Mouse (Mus musculus): Measurements from ENCODE around the gene Syn3. TPM values are rescaled to one million over a fixed set of nuclear protein-coding genes. Genes with fewer than 3 reads are reported as not detected.
"Not testable (repeated sequence)": the region's sequence is repeated elsewhere in the genome, so short reads cannot be mapped to it uniquely, and the experiment has no call there.

Gene Syn3
- total RNA-seq, 2 experiments from 2014 or later = 0.23 to 0.43 TPM

DNA sequence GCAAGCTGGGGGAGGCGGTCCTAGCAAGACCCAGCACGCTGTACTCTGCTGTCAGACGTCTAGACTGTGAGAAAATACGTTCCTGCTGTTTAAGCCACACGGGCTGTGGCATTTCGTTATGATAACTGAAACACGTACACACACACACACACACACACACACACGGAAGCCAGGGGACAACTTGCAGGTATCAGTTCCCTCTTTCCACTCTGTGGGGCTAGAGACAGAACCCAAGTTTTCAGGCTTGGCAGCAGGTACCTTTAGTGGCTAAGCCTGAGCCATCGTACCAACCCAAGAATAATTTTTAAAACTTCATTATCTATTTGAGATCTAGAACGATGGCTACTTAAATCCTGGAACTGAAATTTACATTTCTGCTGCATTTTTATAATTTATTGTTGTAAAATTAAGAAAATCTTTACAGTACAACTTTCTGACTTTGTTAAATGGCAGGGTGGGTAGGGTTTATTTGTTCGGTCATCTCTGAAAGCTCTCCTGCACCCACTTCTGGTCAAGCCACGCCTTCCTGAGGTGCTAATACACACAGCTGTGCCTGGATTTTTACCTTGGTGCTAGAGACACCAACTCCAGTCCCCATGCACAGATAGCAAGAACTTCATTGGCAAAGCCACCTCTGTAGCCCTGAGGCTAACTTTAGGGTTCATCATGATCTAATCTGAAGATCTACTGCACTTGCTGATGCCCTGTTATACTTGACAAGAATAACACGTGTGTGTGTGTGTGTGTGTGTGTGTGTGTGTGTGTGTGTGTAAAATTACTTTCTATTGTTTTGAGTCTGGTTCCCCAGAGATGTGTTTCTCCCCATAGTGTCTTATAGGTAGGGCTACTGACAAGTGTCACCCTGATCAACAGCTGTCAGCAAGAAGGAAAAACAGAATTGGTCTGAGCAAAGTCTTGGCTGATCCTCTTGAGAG, 29.8 kb downstream of the Syn3 start:
- no peak for DNase-seq

DNA sequence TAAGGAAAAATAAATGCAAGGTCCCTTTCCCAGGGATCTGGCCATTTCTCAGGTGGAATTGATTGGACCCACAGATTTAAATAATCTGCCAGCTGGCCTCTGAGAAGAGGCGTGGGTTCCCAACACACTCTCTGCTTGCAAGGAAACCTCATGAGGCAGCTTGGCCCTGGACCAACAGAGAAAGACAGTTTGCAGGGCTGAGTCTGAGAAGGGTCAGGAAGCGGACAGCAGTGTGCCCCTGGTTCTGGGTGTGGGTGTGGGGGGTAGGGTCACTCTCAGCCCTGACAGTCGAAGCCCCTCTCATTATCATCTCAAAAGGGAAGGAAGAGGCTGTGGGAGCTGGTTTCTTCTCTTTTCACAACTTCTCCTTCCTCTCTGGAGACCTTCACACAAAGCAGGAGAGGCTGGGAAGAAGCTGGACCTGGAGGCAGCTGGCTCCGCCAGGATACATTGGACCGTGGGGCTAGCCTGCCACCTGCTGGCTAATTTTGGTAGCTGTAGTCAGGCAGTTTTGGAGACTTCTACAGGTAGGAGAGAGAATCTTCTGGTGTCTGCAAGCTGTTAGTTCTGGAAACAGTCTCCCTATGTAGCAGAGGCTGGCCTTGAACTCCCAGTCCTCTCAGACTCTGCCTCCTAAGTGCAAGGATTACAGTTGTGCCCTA, 35.0 kb downstream of the Syn3 start:
- peak; percentile 66 for DNase-seq

DNA sequence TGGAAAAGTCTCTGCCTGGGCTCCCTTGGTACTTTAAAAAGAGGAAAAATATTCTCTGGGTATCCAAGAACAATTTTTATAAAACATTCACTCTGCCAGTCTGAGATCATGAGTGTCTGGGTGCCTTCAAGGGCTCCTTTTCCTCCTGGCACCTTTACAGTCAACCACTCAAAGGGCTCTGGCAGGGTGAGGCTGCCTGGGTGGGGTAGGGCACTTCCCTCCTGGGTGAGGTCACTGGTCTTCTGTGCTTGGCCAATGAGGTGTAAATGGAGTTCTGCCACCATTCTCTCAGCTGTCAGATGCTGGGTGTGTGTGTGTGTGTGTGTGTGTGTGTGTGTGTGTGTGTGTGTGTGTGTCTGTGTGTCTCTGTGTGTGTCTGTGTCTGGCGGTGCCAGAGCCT, 39.1 kb downstream of the Syn3 start:
- DNase-seq = no peak

DNA sequence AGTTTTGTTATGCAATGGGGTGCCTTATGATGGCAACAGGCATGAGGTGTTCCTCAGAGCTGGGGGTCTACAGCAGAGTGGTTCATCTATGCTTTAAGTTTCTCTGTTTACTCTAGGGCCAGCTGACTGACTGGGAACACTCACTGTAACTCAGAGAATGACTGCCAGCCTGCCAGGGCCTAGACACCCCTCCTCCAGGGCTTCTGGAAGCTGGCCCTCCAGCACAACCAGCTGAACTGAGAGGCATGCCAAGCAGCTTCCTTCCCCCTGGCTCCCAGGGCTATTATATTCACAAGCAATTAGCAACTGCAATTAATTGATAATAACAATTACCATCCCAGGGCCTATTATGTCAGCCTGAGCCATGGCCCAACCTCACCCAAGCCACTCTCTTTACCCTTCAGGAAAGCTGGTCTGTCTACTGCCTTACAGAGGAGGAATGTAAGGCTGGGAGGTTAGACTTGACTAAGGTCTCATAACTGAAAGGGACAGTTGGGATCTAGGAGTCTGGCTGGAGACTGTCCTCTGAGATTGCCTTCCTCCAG, 41.0 kb downstream of the Syn3 start:
- no peak for DNase-seq

DNA sequence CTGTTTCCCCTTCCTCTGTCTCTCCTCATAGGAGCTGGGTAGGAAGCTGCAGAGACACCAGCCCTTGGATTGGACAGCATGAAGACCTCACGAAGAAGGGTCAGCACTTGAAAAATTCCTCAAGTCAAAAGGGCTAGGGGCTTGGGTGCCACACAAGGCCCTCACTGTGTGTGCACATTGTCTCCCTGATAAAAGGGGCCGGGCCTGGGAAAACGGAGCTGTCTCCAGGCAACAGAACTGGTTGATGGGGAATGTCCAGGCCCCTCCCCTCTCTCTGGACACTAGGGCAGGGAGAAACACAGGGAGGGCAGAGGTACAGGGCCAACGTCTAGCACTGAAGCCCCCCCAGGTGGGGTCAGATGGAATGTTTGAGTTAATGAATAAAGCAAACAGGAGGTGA, 41.5 kb downstream of the Syn3 start:
- no peak for DNase-seq

DNA sequence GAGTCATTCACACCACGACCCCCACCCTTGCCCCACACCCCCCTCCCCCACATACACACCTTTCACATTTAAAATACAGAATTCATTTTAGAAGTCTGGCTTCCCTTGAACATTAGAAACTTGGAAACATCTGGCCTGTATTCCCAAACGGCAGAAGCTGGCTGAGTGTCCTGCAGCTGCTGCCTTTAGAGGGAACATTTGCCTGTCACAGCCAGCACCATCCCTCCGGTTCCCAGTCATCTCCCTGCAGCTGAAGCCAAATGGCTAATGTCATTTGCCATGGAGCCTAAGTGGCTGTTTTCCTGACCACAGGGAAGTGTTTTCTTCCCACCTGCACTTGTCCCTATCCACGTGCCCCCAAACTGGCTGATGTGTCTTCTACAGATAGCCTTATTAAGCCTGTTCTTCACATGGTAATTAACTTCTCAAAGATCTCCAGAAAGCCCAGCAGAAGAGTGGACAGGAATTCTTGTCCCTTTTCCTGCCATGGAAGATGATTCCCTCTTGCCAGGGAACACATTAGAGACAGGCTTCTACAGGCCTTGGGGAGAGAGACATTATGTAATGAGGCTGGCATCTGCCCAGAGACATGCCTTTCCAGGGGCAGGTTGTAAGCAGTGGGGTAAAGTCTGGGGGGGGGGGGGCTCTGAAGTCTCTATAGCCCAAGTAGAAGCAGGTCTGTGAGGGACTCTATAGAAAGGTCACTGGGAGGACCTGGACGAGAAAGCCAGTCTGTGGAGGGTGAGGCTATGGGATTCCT, 43.2 kb downstream of the Syn3 start:
- peak; percentile 56 for DNase-seq

DNA sequence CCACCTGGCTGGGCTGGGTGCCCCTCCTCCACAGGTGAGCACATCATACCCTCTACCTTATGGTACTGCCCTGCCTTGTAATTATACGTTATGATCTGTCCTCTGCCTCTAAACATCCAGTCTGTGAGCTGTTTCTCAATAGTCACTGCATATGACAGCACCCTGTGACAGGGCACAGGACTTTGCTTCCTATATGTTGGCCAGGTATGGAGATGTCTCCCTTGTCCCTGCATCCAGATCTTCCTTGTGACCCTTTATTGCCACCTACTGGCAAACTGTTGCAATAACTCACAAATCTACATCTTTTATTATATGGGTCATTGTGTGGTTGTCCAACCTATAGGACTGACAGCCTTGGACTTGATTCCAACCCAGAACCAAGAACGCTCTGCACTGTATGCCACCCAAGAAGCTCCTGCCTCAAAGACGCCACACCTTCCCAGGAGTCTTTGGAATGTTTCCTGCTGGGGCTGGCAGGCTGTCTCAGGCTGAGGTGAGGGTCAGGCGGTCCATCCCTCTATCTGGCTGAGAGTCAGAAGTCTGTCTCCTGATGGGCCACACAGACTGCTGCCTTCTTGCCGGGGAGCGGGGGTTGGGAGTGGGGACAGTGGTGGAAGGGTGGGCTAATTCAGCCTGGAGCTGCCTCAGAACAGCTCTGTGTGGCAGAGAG, 46.2 kb downstream of the Syn3 start:
- DNase-seq = no peak

DNA sequence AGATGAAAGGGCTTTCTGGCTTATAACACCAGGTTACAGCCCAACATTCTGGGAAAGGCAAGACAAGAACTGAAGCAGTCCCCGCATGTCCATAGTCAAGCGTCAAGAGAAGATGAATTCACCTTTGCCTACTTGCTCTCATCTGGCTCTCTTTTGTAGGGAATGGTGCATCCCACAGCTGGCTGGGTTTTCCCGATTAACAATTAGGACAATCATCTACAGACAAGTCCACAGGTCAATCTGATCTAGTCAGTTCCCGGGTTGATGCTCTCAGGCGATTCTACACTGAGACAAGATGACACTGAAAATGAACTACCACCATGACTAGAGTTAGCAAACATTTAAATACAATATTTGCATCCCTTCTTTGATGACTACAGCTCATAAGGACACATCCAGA, 47.4 kb downstream of the Syn3 start:
- no peak for DNase-seq

DNA sequence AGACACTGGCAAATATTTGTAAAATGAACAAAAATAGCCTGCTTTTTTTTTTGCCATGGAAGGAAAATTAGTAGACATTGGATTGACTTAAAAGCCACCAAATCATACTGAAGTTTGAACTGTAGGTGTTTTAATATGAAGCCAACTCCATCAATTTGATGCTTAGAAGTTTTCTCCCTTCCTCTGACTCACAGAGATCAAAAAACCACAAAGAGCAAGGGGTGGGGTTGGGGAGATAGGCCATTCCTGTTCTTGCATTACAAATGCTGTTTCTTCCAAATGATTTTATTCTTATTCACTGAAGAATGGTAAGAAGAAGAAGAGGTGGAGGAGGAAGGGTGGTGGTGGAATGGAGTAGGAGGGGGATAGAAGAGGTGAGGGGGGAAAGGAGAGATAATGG, 52.0 kb downstream of the Syn3 start:
- no peak for DNase-seq

DNA sequence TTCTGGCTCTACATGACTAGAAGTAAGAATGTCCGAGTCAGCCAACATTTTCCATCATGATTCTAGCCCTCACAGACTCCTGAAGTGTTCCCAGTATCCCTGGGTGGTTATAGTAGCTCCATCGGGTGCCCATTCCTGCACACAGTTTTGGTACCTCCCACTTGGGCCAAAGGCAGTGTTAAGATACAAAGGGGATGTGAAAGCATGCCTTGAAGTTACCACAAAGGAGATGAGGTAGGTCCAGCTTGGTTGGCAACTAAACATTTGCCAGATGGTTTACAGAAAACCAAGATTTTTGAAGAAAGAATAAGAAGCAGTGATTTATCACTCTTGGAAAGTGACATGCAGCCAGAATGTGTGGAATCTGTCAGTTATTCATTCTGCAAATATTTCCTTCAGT, 53.5 kb downstream of the Syn3 start:
- no peak for DNase-seq

DNA sequence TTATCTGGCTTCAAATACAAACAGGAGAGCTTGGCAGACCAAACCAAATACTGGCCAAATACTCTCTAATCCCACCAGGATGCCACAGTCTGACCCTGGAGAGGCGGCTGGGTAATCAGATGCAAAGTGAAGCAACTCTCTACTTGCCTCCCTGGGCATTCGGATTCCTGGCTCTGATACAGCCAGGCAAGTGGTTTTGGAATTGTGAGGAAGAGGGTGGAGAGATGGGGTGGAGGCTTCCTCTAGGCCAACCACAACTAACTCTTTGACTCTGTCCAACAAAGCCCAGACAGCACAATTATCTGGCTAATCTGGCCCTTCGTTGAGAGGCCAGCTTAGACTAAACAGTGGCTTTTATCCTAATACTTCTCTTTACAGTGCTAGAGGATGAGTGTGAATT, 54.0 kb downstream of the Syn3 start:
- DNase-seq = no peak

DNA sequence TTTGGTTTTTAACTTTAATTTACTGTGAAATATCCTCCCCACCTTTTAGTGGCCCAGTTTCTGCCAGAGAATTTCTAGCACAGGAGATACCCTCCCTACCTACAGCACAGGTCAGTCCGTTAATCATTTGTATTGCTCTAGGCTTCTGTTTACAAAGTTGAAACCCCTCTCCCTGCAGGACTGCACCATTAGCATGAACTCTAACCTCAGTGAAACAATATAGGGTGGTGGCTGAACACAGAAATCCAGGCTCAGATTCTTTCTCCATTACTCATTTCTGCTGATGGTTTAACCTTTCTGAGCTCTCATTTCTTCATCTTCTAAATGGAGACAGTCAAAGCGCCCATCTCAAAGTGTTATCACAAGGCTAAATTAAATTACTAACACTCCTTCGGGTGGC, 56.9 kb downstream of the Syn3 start:
- no peak for DNase-seq

DNA sequence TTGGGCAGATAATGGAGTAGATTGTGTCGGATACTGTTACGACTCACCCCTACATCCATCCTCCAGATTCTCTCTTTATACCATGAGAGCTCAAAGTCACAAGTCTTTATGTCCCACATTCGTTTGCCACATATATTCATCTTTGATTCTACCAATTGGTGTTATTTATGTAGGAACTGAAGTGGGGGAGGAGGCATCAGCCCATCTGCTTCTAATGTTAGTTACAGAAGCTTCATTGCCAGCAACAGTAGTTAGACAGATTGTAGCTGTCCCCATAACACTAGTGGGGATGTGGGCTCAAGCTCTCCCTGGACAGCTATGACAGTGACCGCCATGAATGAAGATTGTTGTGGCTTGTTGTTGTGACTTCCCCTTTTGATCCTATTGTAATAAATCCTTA, 59.1 kb downstream of the Syn3 start:
- no peak for DNase-seq

DNA sequence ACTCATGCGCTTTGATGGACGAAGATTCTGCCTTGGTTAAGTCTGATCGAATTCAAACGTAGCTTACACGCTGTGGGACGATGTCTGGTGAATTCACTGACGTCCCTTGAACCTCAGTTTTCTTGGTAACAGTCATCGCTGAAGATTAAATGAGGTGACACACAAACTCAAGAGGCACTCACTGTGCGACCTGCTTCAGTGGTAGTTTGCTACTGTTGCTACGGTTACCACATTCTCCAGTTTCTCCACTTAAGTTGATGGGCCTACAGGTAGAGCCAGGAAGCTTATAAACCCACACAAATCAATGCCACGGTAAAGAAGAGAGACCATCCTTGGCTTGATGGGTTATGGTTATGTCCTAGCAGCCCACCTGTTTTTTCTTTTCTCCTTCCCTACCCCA, 61.4 kb downstream of the Syn3 start:
- DNase-seq = no peak

DNA sequence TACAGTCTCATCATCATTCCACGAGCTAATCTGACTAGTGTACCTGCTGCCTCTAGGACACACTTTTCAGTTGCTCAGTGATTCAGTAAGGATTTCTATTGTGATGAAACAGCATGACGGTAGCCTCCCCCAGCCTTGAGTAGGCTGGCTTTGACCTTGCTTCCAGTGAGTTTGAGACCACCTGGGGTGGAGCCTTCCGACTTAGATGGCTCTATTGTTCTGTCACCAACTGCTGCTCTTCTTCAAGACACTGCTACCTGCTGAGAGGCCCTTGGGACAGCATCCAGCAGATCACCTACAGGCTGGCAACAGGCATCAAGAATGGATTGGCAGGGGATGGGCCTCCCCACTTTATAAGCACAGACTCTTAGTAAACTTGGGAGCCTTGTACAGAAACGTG, 63.7 kb downstream of the Syn3 start:
- not testable (repeated sequence) for DNase-seq

DNA sequence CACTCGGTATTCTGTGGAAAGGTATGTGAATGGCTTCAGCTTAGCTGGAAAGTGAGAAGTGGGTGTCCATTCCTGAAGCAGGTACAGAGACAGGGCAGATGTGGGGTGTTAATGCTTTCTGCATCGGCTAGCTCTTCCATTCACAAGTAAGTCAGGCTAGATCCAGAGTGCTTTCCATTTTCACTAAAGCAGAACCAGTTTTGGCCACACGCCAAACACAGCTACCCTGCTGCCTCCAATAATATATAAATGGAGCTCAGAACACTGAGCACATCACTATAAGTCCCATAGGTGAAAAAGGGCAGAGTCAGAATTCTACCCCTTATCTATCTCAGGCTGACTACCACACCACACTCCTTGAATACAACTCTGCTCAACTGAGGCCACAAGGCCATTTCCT, 69.0 kb downstream of the Syn3 start:
- DNase-seq = no peak

DNA sequence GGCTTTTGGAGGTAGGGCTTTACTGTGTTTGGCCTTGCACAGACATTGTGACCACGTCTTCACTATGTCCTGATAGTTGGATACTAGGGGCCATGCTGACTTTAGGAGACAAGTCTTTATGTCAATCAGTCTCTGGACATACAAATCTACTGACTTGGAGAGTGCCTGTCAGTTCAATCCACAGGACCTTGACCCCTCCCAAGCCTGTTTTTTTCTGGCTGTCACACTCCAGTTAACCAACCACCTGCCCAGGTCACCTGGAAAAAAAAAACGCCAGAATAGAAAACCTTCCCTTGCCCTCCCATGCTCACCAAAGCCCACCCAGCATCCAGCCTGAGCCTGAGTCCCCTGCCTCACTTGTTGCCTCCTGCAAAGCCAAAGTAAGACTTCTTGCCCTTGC, 70.7 kb downstream of the Syn3 start:
- no peak for DNase-seq

DNA sequence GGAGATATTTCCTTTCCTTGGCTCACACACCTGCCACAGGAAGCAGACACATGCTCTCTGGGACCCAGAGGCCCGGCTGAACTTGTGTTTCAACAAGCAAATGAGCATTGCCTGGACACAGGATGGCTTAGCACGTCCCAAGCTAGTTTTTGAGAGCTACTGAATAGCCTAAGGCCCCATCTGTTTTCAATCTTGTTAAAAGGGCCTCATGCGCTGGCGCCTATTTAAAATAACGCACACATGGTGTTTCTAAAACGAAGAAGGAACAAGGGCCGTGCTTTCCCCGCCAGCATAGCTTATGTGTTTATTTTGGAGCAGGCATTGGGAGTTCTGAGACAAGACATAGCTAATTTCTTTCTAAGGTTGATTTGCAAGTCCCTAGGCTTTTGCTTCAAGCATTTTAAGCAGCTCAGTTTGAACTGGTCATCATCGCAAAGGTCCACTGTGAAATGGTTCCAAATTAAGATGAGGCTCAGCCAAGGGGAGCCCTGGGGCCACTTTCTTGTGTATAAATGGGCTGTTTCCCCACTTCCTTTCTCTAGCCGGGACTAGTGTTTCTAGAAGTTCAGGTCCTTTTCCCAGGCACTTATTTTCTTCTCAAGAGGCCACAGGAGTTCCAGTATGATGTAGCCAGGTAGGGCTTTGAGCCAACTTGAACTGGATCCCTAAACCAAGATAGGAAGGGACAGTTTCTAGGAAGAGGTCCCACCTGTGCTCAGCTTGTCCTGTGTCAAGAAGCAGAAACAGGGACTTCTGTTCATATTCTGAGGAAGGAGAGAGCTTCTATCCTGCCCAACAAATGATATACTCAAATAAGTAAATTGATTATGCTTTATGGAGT, 72.8 kb downstream of the Syn3 start:
- peak; percentile 45 for DNase-seq

DNA sequence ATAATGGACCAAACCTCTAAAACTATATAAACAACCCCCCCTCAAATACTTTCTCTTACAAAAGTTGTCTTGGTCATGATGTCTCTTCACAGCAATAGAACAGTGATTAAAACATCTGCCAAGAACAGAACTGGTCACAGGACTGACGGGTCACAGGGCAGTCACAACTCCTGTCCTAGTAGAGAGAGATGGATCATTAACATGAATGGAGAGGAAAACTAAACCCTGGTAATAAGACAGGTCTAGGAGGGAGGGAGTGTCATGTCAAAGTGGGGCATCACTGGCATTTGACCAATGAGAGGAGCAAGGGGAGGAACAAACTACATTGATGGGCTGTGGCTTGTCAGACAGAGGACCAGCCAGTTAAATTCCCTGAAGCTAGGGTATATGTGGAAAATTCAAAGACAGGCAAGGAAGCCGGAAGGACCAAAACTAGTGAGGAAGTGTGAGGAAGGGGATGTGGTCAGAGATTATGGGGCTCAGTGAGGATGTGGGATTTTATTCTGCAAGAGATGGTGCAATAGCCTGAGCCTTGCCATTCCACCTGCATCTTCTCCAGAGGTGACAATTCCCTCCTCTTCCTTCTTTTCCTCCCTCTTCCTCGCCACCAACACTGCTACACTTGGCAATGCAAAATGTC, 76.8 kb downstream of the Syn3 start:
- DNase-seq = no peak

DNA sequence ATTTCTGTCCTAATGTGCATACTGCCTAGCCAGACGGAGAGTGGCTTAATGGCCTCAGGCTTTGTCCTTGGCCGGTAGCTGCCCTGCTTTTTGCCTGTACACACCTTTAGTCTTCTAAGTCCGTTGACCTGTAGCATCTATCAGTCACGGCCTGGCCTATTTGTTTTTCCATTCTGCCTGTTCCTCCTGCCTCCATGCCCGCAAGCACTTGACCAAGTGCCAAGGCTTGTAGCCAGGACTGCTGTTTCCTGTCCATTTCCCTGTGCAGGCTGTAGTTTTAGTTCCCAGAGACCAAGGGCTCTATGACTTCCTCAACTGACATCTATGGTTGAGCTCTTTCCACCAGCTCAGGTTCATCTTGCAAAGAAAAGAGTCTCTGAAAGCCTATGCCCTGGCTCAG, 79.8 kb downstream of the Syn3 start:
- no peak for DNase-seq

DNA sequence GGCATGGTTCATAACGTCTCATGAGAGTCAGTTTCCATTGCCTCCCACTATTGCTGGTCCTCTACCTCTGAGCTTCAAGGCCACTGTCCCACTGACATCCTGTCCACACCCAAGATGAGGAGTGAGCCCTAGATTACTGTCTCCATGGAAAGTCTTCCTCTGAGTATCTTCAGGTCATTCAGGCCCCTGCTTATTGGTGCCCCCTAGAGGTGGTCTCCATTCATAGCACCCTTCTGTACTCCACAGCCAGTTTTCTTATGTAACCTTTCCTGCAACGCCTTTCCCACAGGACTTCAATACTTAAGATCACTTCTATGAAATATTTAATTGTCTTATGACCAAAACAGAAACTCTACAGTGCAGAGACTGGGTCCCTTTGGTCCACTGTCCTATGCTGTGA, 80.4 kb downstream of the Syn3 start:
- no peak for DNase-seq
